Comparison of ENCODE assay signal across 18 mouse cellular contexts in the genomic region with DNA sequence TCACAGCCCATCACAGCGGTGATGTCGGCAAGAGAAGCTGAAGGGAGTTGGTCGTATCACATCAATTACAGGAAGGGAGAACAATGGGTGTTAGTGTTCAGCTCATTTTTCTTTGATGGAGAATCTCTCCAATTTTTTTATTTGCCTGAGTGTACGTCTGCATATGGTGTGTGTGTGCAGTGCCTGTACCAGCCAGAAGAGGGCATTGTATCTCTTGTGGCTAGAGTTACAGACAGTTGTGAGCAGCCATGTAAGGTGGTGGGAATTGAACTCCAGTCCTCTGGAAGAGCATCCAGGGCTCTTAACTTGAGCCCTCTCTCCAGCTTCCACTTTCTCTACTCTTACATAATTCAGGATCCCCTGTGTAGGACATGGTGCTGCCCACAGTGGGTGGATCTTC. TPM values are rescaled to one million over a fixed set of nuclear protein-coding genes. Genes with fewer than 3 reads are reported as not detected.
DNase-seq lines count a peak whose midpoint lies in the region; ATAC-seq and TF ChIP-seq lines count a peak whose summit lies in the region.
"Had no signal": no experiment of that assay in that cellular context is flagged by ENCODE, and none has a peak within 500 bp of the region (broad histone marks: within the 10 kb centered on the region; RNA-seq: fewer than 3 reads in every experiment).

No protein-coding gene starts in this region.

- no peak overlapping the region for H3K27ac ChIP-seq in gastrocnemius, adult 2 months
- no peak overlapping the region for H3K27ac ChIP-seq in liver, embryonic 14.5 days
- H3K27ac ChIP-seq in liver, embryonic 11.5 days (ENCODE audit: low read depth, low read length), result no peak overlapping the region
- H3K27ac ChIP-seq: embryonic facial prominence, embryonic 10.5 days; hindbrain, embryonic 10.5 days had no signal

- ATAC-seq in liver, embryonic 14.5 days (ENCODE audit: insufficient read depth), result no peak
- ATAC-seq in liver, embryonic 11.5 days (replicated peaks; ENCODE audit: low FRiP score), result no peak
- 0 out of 2 replicates have a peak, but pooled peaks have one; percentile 34 for ATAC-seq in erythroid progenitor cell, adult 5-6 weeks (replicated peaks; ENCODE audit: low FRiP score, poor library complexity, severe bottlenecking)
- ATAC-seq: inflammation-experienced regulatory T-cells, adult 6 months had no signal

- peak; percentile 15; the same call in 1 of the 2 replicates for TF ChIP-seq CTCF in gastrocnemius, adult 2 months (IDR thresholded peaks at IDR 0.05)
- peak; percentile 52 for TF ChIP-seq CTCF in liver, embryonic 14.5 days (IDR thresholded peaks at IDR 0.05; ENCODE audit: low read depth)
- TF ChIP-seq CTCF in E14TG2a.4 (conservative IDR thresholded peaks at IDR 0.05; ENCODE audit: low read length), result peak; percentile 69

- no peaks in the 10 kb centered on the region for H3K27me3 ChIP-seq in liver, embryonic 14.5 days (ENCODE audit: control insufficient read depth, insufficient read depth, low read length)
- H3K27me3 ChIP-seq in liver, embryonic 11.5 days (replicated peaks; ENCODE audit: control insufficient read depth, insufficient read depth, low read length), result no peaks in the 10 kb centered on the region
- peaks cover 8% of the 10 kb centered on the region for H3K27me3 ChIP-seq in E14TG2a.4 (ENCODE audit: insufficient read depth, low read length)

- intact Hi-C loops in gastrocnemius, adult 2 months (cut with DNase I), result no loop called here

- no peaks in the 10 kb centered on the region for H3K36me3 ChIP-seq in liver, embryonic 14.5 days (replicated peaks; ENCODE audit: control insufficient read depth, insufficient read depth, low read depth)
- H3K36me3 ChIP-seq in liver, embryonic 11.5 days (ENCODE audit: control insufficient read depth, insufficient read depth, low read length), result no peaks in the 10 kb centered on the region
- no peaks in the 10 kb centered on the region for H3K36me3 ChIP-seq in E14TG2a.4 (ENCODE audit: insufficient read depth, low read length)
- H3K36me3 ChIP-seq: embryonic facial prominence, embryonic 10.5 days; hindbrain, embryonic 10.5 days had no signal

- H3K4me2 ChIP-seq in liver, embryonic 14.5 days (ENCODE audit: low read depth), result no peak overlapping the region
- no peak overlapping the region for H3K4me2 ChIP-seq in liver, embryonic 11.5 days
- H3K4me2 ChIP-seq: heart, embryonic 11.5 days had no signal

- WGBS in liver, embryonic 14.5 days (ENCODE audit: insufficient replicate concordance), result 75% methylated on average over 4 of the region's 4 CpGs
- 87% methylated on average over 4 of the region's 4 CpGs for WGBS in liver, embryonic 11.5 days

- H3K4me3 ChIP-seq in gastrocnemius, adult 2 months, result no peak overlapping the region
- H3K4me3 ChIP-seq in liver, embryonic 14.5 days (ENCODE audit: insufficient read depth in 1 of 2, low read depth in 2 of 2, low read length in 2 of 2), result no peak overlapping the region
- H3K4me3 ChIP-seq in liver, embryonic 11.5 days (ENCODE audit: low read depth, low read length), result no peak overlapping the region
- no peak overlapping the region for H3K4me3 ChIP-seq in E14TG2a.4 (replicated peaks; ENCODE audit: low read length)
- H3K4me3 ChIP-seq: embryonic facial prominence, embryonic 10.5 days; hindbrain, embryonic 10.5 days had no signal

- no peak overlapping the region for H3K9ac ChIP-seq in liver, embryonic 14.5 days (replicated peaks)
- no peak overlapping the region for H3K9ac ChIP-seq in liver, embryonic 11.5 days (ENCODE audit: low read depth, low read length)

- no peaks in the 10 kb centered on the region for H3K9me3 ChIP-seq in liver, embryonic 14.5 days (ENCODE audit: control insufficient read depth, low read length)
- H3K9me3 ChIP-seq in liver, embryonic 11.5 days (ENCODE audit: control insufficient read depth, low read length), result peaks cover 2% of the 10 kb centered on the region; the same call in 1 of the 2 replicates
- no peaks in the 10 kb centered on the region for H3K9me3 ChIP-seq in E14TG2a.4 (ENCODE audit: low read length)
- H3K9me3 ChIP-seq: embryonic facial prominence, embryonic 10.5 days; hindbrain, embryonic 10.5 days had no signal

- H3K4me1 ChIP-seq in liver, embryonic 14.5 days (replicated peaks; ENCODE audit: control insufficient read depth in 2 of 2, insufficient read depth in 2 of 2, low read length in 1 of 2), result no peaks in the 10 kb centered on the region; a peak in 1 of 4 replicates
- no peaks in the 10 kb centered on the region for H3K4me1 ChIP-seq in liver, embryonic 11.5 days (replicated peaks; ENCODE audit: control insufficient read depth, insufficient read depth, low read length)
- no peaks in the 10 kb centered on the region for H3K4me1 ChIP-seq in E14TG2a.4 (replicated peaks; ENCODE audit: low read depth, low read length)
- H3K4me1 ChIP-seq: embryonic facial prominence, embryonic 10.5 days; hindbrain, embryonic 10.5 days had no signal

- DNase-seq in gastrocnemius, adult 2 months, result no peak
- no peak for DNase-seq in gastrocnemius, postnatal 25 days
- no peak for DNase-seq in liver, embryonic 14.5 days (ENCODE audit: low read depth in 3 of 3, low spot score in 3 of 3)
- no peak for DNase-seq in liver, embryonic 11.5 days (ENCODE audit: low spot score)
- no peak for DNase-seq in adrenal gland, postnatal 25 days
- DNase-seq in ovary, postnatal 10 days (ENCODE audit: low spot score), result no peak
- DNase-seq: cerebellum, adult 11 months; cerebellum, postnatal 36 days; gastrocnemius, postnatal 14 days; left cerebral cortex, postnatal 4 days; right cerebral cortex, adult 18-20 months had no signal

- no peak for TF ChIP-seq EP300 in liver, embryonic 14.5 days (IDR thresholded peaks at IDR 0.05; ENCODE audit: low read depth)

RNA-seq across cellular contexts. Expression of a gene that starts 28.4 kb away (rescaled TPM):
- 10 to 100 TPM; 44.7 to 57.0 TPM for total RNA-seq in gastrocnemius, adult 2 months (2021)
- 10 to 100 TPM; 34.0 to 43.9 TPM for total RNA-seq in gastrocnemius, postnatal 25 days (2021)
- 15.7 and 19.7 TPM in 2 replicates for polyA plus RNA-seq in liver, embryonic 14.5 days (2012; rRNA removed)
- polyA plus RNA-seq in liver, embryonic 14.5 days (2014; fragmentation: Nextera tagmentation; extraction: Ambion mirVana), result 23.7 and 26.2 TPM in 2 replicates
- polyA plus RNA-seq in liver, embryonic 11.5 days (2014; fragmentation: Nextera tagmentation; extraction: Ambion mirVana), result 43.1 and 49.7 TPM in 2 replicates
- total RNA-seq in erythroid progenitor cell, adult 5-6 weeks (2015; ENCODE audit: low replicate concordance), result 4.6 TPM in 1 of 2 replicates, not detected in the other
- total RNA-seq in erythroid progenitor cell, adult 5-6 weeks (2017; ENCODE audit: low replicate concordance), result 3.2 and 5.8 TPM in 2 replicates
- 23.9 and 32.4 TPM in 2 replicates for total RNA-seq in adrenal gland, postnatal 25 days (2021)

RNA-seq across cellular contexts. Expression of a gene that starts 38.4 kb away (rescaled TPM):
- under 1 TPM; 0.15 to 0.67 TPM for total RNA-seq in gastrocnemius, adult 2 months (2021)
- under 1 TPM; 0.11 to 0.28 TPM for total RNA-seq in gastrocnemius, postnatal 25 days (2021)
- polyA plus RNA-seq in liver, embryonic 14.5 days (2012; rRNA removed), result 0.08 and 0.10 TPM in 2 replicates
- 0.13 and 0.14 TPM in 2 replicates for polyA plus RNA-seq in liver, embryonic 14.5 days (2014; fragmentation: Nextera tagmentation; extraction: Ambion mirVana)
- polyA plus RNA-seq in liver, embryonic 11.5 days (2014; fragmentation: Nextera tagmentation; extraction: Ambion mirVana), result 0.11 and 0.21 TPM in 2 replicates
- total RNA-seq in erythroid progenitor cell, adult 5-6 weeks (2015; ENCODE audit: low replicate concordance), result not detected in 2 replicates
- total RNA-seq in erythroid progenitor cell, adult 5-6 weeks (2017; ENCODE audit: low replicate concordance), result not detected in 2 replicates
- total RNA-seq in adrenal gland, postnatal 25 days (2021), result 0.19 and 0.43 TPM in 2 replicates
- total RNA-seq: neutrophil, adult 5-6 weeks had no signal
- polyA plus RNA-seq: hindbrain, embryonic 10.5 days; inflammation-experienced regulatory T-cells, adult 6 months had no signal

RNA-seq across cellular contexts. Expression of a gene that starts 48.4 kb away (rescaled TPM):
- total RNA-seq in gastrocnemius, adult 2 months (2021), result 10 to 100 TPM; 15.4 to 47.2 TPM
- 10 to 100 TPM; 11.4 to 19.3 TPM for total RNA-seq in gastrocnemius, postnatal 25 days (2021)
- polyA plus RNA-seq in liver, embryonic 14.5 days (2012; rRNA removed), result 1.3 and 4.4 TPM in 2 replicates
- polyA plus RNA-seq in liver, embryonic 14.5 days (2014; fragmentation: Nextera tagmentation; extraction: Ambion mirVana), result 6.9 and 8.0 TPM in 2 replicates
- polyA plus RNA-seq in liver, embryonic 11.5 days (2014; fragmentation: Nextera tagmentation; extraction: Ambion mirVana), result 2.5 and 3.4 TPM in 2 replicates
- not detected in 2 replicates for total RNA-seq in erythroid progenitor cell, adult 5-6 weeks (2015; ENCODE audit: low replicate concordance)
- not detected in 2 replicates for total RNA-seq in erythroid progenitor cell, adult 5-6 weeks (2017; ENCODE audit: low replicate concordance)
- total RNA-seq in adrenal gland, postnatal 25 days (2021), result 28.5 and 42.3 TPM in 2 replicates
- total RNA-seq: neutrophil, adult 5-6 weeks had no signal
- polyA plus RNA-seq: inflammation-experienced regulatory T-cells, adult 6 months had no signal

RNA-seq across cellular contexts. Expression of a gene that starts 49.0 kb away (rescaled TPM):
- 1 to 10 TPM; 3.4 to 6.0 TPM for total RNA-seq in gastrocnemius, adult 2 months (2021)
- 1 to 10 TPM; 2.8 to 3.6 TPM for total RNA-seq in gastrocnemius, postnatal 25 days (2021)
- 3.8 and 4.0 TPM in 2 replicates for polyA plus RNA-seq in liver, embryonic 14.5 days (2012; rRNA removed)
- polyA plus RNA-seq in liver, embryonic 14.5 days (2014; fragmentation: Nextera tagmentation; extraction: Ambion mirVana), result 4.5 and 7.0 TPM in 2 replicates
- 6.5 and 7.4 TPM in 2 replicates for polyA plus RNA-seq in liver, embryonic 11.5 days (2014; fragmentation: Nextera tagmentation; extraction: Ambion mirVana)
- 0.42 and 1.1 TPM in 2 replicates for total RNA-seq in erythroid progenitor cell, adult 5-6 weeks (2015; ENCODE audit: low replicate concordance)
- total RNA-seq in erythroid progenitor cell, adult 5-6 weeks (2017; ENCODE audit: low replicate concordance), result 2.0 and 5.9 TPM in 2 replicates
- total RNA-seq in adrenal gland, postnatal 25 days (2021), result 13.5 and 23.4 TPM in 2 replicates

Comparison
In these comparisons a context has a peak if more than half of its experiments do, and no peak if none do; other contexts are left out.
1. CTCF ChIP-seq: peak in every context shown above with its lines; median percentile 69 in E14TG2a.4; 52 in liver, embryonic 14.5 days; 15 in gastrocnemius, adult 2 months.
2. RNA of a gene that starts 48.4 kb away (total RNA-seq): 15.4 to 47.2 TPM in gastrocnemius, adult 2 months, 28.5 to 42.3 TPM in adrenal gland, postnatal 25 days and 11.4 to 19.3 TPM in gastrocnemius, postnatal 25 days; not detected in erythroid progenitor cell, adult 5-6 weeks; every median in the first group is over 10 times any median in the second.